Mouse (Mus musculus): ENCODE data around the gene Wdr41.

Wdr41 gene

DNA sequence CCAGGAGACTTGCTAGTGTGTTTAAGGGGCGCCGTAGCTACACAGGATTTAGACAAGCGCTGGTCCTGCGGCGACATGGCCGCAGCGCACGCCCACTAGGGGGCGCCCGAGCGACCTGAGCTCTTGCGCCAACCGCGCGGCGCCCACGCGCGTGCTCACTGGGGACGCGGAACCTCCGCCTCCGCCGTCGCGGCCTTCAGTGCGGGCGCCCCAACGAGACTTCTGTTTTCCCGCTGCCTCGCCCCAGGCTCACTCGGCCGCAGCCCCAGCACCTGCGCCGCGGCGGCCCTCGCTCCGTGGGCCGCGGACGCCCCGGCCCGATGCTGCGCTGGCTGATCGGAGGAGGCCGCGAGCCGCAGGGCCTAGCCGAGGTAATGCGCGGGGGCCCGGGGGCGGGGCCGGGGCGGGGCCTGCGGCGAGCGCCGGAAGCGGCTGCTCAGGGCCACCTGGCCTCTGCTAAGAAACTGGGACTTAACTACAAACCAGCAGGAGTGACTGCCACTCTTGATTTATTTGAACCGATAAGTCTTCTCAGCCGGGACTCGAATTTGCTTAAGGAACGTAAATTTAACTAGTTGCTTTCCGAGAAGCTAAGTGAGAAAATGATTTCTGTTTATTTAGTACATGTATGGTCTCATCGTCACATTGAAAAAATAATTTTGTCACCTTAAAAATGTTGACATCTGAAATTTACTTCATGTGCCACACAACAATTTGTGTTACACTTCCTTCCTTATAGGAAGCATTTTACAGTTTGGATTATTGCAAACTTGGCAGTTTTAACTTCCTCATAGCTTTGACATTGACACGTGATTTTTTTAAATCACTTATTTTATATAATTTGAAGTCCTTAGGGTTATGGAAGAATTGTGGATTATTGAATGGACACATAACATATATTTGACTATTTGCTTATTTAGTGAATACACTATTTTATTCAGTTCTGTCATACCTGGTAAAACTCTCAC, at the start of gene Wdr41:
Gene Wdr41, plus strand, starts transcription at position 126 of the 968 bp plus-strand sequence.
- peak; percentile 96 for DNase-seq (ENCODE audit: low read depth, low spot score)
- no peaks in the 10 kb centered on the region for H3K36me3 ChIP-seq (ENCODE audit: control insufficient read depth, insufficient read depth, low read length, poor library complexity, severe bottlenecking)
- no peaks in the 10 kb centered on the region for H3K27me3 ChIP-seq (ENCODE audit: control insufficient read depth, insufficient read depth, low read length, poor library complexity, severe bottlenecking)

GRCm38 (mm10) chr13:94928086-94928485, 48.1 kb upstream of the Wdr41 start:
- DNase-seq (ENCODE audit: low read depth, low spot score) = no peak
- Histone ChIP-seq H3K36me3 (ENCODE audit: control insufficient read depth, insufficient read depth, low read length, poor library complexity, severe bottlenecking) (no peaks in the 10 kb centered on the region), H3K27me3 (ENCODE audit: control insufficient read depth, insufficient read depth, low read length, poor library complexity, severe bottlenecking) (no peaks in the 10 kb centered on the region; the same call in 1 of the 2 replicates)

DNA sequence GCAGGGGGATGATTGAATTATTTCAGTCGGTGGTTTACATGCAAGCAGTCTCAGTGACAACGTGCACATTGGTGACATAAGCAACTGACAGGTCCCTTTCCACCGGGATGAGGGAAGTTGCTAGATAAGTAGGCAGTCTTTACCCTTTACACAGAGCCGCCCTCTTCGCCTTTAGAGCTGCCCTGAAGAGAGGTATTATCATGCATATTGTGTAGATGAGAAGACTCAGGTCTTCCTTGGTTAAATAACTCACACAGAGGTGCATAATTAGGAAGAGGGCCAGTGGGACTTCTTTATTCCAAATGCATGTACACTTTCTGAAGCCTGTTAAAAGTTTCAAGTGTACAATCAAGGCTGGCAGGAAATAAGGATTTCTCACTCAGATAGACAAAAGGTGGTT, 37.7 kb upstream of the Wdr41 start:
- Histone ChIP-seq H3K36me3 (ENCODE audit: control insufficient read depth, insufficient read depth, low read length, poor library complexity, severe bottlenecking) (no peaks in the 10 kb centered on the region), H3K27me3 (ENCODE audit: control insufficient read depth, insufficient read depth, low read length, poor library complexity, severe bottlenecking) (no peaks in the 10 kb centered on the region)
- DNase-seq (ENCODE audit: low read depth, low spot score) = no peak

GRCm38 (mm10) chr13:94940104-94940503, 36.0 kb upstream of the Wdr41 start:
- Histone ChIP-seq H3K36me3 (ENCODE audit: control insufficient read depth, insufficient read depth, low read length, poor library complexity, severe bottlenecking) (no peaks in the 10 kb centered on the region), H3K27me3 (ENCODE audit: control insufficient read depth, insufficient read depth, low read length, poor library complexity, severe bottlenecking) (no peaks in the 10 kb centered on the region)

DNA sequence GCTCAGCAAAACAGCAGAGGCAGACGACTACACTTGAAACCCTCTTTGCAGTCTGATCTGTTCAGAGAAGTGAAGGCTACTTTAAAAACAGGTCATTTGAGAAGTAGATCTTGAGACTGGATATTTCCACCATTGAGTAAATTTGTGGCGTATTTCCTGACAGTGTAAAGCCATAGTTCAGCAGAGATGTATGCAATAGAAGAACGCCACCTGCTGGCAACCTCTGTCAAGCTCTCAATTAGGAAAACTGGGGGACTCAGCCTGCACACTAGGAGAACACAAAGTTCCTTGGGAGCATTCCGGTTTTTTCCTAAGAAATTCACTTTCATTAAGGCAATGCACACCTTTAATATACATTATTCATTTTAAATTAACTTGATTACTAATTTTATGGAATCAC, 34.9 kb upstream of the Wdr41 start:
- no peaks in the 10 kb centered on the region for H3K27me3 ChIP-seq (ENCODE audit: control insufficient read depth, insufficient read depth, low read length, poor library complexity, severe bottlenecking)
- no peaks in the 10 kb centered on the region for H3K36me3 ChIP-seq (ENCODE audit: control insufficient read depth, insufficient read depth, low read length, poor library complexity, severe bottlenecking)
- DNase-seq (ENCODE audit: low read depth, low spot score) = peak; percentile 58

More at GRCm38 (mm10) chr13:94940104-94940503, 36.0 kb upstream of the Wdr41 start:
- no peak for DNase-seq (ENCODE audit: low read depth, low spot score)

DNA sequence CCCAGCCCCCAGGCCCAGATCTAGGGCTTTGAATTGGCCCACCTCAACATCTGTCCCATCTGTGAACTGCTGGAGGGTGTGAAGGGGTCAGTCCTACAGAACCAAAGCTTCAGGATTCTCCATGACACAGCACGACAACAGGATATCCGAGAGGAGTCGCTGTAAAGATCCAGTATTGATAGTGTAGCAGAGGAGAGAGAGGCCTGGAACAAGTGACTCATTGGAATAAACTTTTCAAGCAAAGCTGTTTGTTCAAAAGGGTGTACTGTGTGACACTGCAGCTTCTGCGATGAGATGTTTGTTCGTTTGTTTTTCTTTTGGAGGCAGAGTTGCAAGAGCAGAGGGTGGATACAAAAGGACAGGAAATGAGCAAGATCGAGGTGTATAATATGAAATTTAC, 20.2 kb upstream of the Wdr41 start:
- Histone ChIP-seq H3K36me3 (ENCODE audit: control insufficient read depth, insufficient read depth, low read length, poor library complexity, severe bottlenecking) (no peaks in the 10 kb centered on the region), H3K27me3 (ENCODE audit: control insufficient read depth, insufficient read depth, low read length, poor library complexity, severe bottlenecking) (no peaks in the 10 kb centered on the region)
- DNase-seq (ENCODE audit: low read depth, low spot score) = no peak

GRCm38 (mm10) chr13:94957965-94958364, 18.2 kb upstream of the Wdr41 start:
- Histone ChIP-seq H3K36me3 (ENCODE audit: control insufficient read depth, insufficient read depth, low read length, poor library complexity, severe bottlenecking) (no peaks in the 10 kb centered on the region), H3K27me3 (ENCODE audit: control insufficient read depth, insufficient read depth, low read length, poor library complexity, severe bottlenecking) (no peaks in the 10 kb centered on the region)
- DNase-seq (ENCODE audit: low read depth, low spot score) = peak; percentile 25

GRCm38 (mm10) chr13:94969992-94970553, 6.1 kb upstream of the Wdr41 start:
- H3K27me3 ChIP-seq (ENCODE audit: control insufficient read depth, insufficient read depth, low read length, poor library complexity, severe bottlenecking) = no peaks in the 10 kb centered on the region
- no peak for DNase-seq (ENCODE audit: low read depth, low spot score)
- no peaks in the 10 kb centered on the region for H3K36me3 ChIP-seq (ENCODE audit: control insufficient read depth, insufficient read depth, low read length, poor library complexity, severe bottlenecking)

DNA sequence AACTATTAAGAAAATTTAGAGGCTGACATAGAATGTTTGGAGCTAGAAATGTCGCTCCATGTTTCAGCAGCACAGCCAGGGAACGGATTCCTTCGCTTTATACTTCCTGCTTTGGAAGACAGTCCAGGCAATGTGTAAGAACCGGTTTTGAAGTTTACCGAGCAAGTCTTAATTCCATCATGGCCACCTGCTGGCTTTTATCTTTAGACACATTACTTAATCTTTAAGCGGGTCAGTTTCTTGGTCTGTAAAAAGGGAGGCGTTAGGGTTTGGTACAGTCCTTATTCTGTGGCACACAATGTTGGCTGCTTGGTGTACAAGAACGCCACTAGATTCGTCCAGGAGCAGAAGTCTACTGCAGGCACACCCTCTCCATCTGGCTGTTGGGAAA, 321 bp upstream of the Wdr41 start:
- DNase-seq (ENCODE audit: low read depth, low spot score) = no peak
- H3K36me3 ChIP-seq (ENCODE audit: control insufficient read depth, insufficient read depth, low read length, poor library complexity, severe bottlenecking) = no peaks in the 10 kb centered on the region
- H3K27me3 ChIP-seq (ENCODE audit: control insufficient read depth, insufficient read depth, low read length, poor library complexity, severe bottlenecking) = no peaks in the 10 kb centered on the region

GRCm38 (mm10) chr13:94979081-94979480, 2.9 kb downstream of the Wdr41 start:
- peak; percentile 27 for DNase-seq (ENCODE audit: low read depth, low spot score)
- H3K36me3 ChIP-seq (ENCODE audit: control insufficient read depth, insufficient read depth, low read length, poor library complexity, severe bottlenecking) = no peaks in the 10 kb centered on the region
- no peaks in the 10 kb centered on the region for H3K27me3 ChIP-seq (ENCODE audit: control insufficient read depth, insufficient read depth, low read length, poor library complexity, severe bottlenecking)

- H3K27me3 ChIP-seq (ENCODE audit: control insufficient read depth, insufficient read depth, low read length, poor library complexity, severe bottlenecking) = no peaks in the 10 kb centered on the region
- DNase-seq (ENCODE audit: low read depth, low spot score) = no peak
- H3K36me3 ChIP-seq (ENCODE audit: control insufficient read depth, insufficient read depth, low read length, poor library complexity, severe bottlenecking) = no peaks in the 10 kb centered on the region
Measured at GRCm38 (mm10) chr13:94990516-94990915, 14.4 kb downstream of the Wdr41 start.

- Histone ChIP-seq H3K36me3 (ENCODE audit: control insufficient read depth, insufficient read depth, low read length, poor library complexity, severe bottlenecking) (peaks cover 3% of the 10 kb centered on the region; the same call in 1 of the 2 replicates), H3K27me3 (ENCODE audit: control insufficient read depth, insufficient read depth, low read length, poor library complexity, severe bottlenecking) (no peaks in the 10 kb centered on the region)
- DNase-seq (ENCODE audit: low read depth, low spot score) = no peak
Measured at GRCm38 (mm10) chr13:95007281-95007680, 31.1 kb downstream of the Wdr41 start.

DNA sequence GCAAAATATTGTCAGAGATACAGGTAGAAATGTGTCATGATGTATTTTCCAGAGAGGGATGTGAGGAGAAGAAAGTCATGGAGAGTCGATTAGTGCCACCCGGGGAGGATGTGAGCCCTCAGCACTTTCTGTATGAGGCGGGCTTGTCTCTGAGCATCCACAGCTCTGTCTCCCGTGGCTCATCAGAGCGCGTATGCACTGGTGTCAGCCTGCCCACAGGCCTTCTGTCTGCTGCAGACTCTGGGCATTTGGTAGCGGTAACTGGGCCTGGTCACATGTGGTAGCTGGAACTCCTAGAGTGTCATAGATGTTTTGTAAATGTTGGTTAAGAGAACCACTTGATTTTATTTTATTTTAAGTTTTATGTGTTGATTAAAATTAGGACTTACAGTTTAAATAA, 33.1 kb downstream of the Wdr41 start:
- H3K36me3 ChIP-seq (ENCODE audit: control insufficient read depth, insufficient read depth, low read length, poor library complexity, severe bottlenecking) = peaks cover 3% of the 10 kb centered on the region; the same call in 1 of the 2 replicates
- DNase-seq (ENCODE audit: low read depth, low spot score) = no peak
- no peaks in the 10 kb centered on the region for H3K27me3 ChIP-seq (ENCODE audit: control insufficient read depth, insufficient read depth, low read length, poor library complexity, severe bottlenecking)

GRCm38 (mm10) chr13:95011546-95012257, 35.6 kb downstream of the Wdr41 start:
- Histone ChIP-seq H3K27me3 (ENCODE audit: control insufficient read depth, insufficient read depth, low read length, poor library complexity, severe bottlenecking) (no peaks in the 10 kb centered on the region), H3K36me3 (ENCODE audit: control insufficient read depth, insufficient read depth, low read length, poor library complexity, severe bottlenecking) (peaks cover 3% of the 10 kb centered on the region; the same call in 1 of the 2 replicates)
- DNase-seq (ENCODE audit: low read depth, low spot score) = no peak

DNA sequence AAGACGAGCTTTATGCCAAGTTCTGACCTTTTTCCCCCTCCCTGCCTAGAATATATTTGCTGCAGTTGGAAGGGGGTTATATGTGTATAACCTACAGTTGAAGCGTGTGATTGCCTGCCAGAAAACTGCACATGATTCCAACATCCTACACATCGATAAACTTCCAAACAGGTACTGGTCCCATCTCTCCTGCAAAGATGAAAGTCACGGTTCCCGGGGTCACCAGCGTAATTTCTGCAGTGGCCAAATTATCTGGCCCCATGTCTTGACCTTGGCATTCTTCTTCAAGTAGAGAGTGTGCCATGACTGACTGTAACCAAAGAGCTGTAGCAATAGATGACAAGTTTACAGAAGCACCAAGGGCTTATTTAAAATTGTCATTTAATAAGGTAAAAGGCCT, 41.1 kb downstream of the Wdr41 start:
- no peak for DNase-seq (ENCODE audit: low read depth, low spot score)
- H3K36me3 ChIP-seq (ENCODE audit: control insufficient read depth, insufficient read depth, low read length, poor library complexity, severe bottlenecking) = no peaks in the 10 kb centered on the region
- no peaks in the 10 kb centered on the region for H3K27me3 ChIP-seq (ENCODE audit: control insufficient read depth, insufficient read depth, low read length, poor library complexity, severe bottlenecking)

Data from splenic B cell, adult 2 months (primary cell).